Mouse (Mus musculus) activated CD4-positive, CD25-positive, alpha-beta regulatory T cell, adult 4 months (primary cell): Measurements from ENCODE around the gene Kif5a. TPM values are rescaled to one million over a fixed set of nuclear protein-coding genes. Genes with fewer than 3 reads are reported as not detected.
"Not testable (repeated sequence)": the region's sequence is repeated elsewhere in the genome, so short reads cannot be mapped to it uniquely, and the experiment has no call there.

Source experiments
- ATAC-seq: one replicate; pipeline ENCODE4 v1.8.0; 2017
- polyA plus RNA-seq, 2 experiments: library from polyadenylated mRNA; unstranded; fragments of 100-300 nt; shearing (Covaris generic); gene quantifications; one replicate each; pipeline ENCODE4 v1.2.1; 2017

Kif5a gene
- polyA plus RNA-seq, 2 experiments from 2014 or later = 0.18 to 0.70 TPM

- ATAC-seq = peak; percentile 94
Observed at GRCm38 (mm10) chr10:127211414-127211854, 51.7 kb downstream of the Kif5a start, which contains the start of gene Pip4k2c. TSS of gene Pip4k2c (minus strand) at chr10:127211585.

GRCm38 (mm10) chr10:127210961-127211405 lies 52.2 kb downstream of the Kif5a start:
- peak; percentile 20 for ATAC-seq

GRCm38 (mm10) chr10:127209928-127210570 lies 53.1 kb downstream of the Kif5a start:
- ATAC-seq = no peak

GRCm38 (mm10) chr10:127208921-127209320 lies 54.2 kb downstream of the Kif5a start:
- no peak for ATAC-seq

- ATAC-seq = no peak
Observed at GRCm38 (mm10) chr10:127205373-127205772, 57.8 kb downstream of the Kif5a start.

GRCm38 (mm10) chr10:127204589-127204988 lies 58.6 kb downstream of the Kif5a start:
- no peak for ATAC-seq

- no peak for ATAC-seq
Observed at GRCm38 (mm10) chr10:127203106-127203505, 60.0 kb downstream of the Kif5a start.

- ATAC-seq = no peak
Observed at GRCm38 (mm10) chr10:127200279-127200678, 62.9 kb downstream of the Kif5a start.

- no peak for ATAC-seq
Observed at GRCm38 (mm10) chr10:127199474-127199873, 63.7 kb downstream of the Kif5a start.

- no peak for ATAC-seq
Observed at GRCm38 (mm10) chr10:127199068-127199467, 64.1 kb downstream of the Kif5a start.

- no peak for ATAC-seq
Observed at GRCm38 (mm10) chr10:127198492-127198891, 64.7 kb downstream of the Kif5a start.

- ATAC-seq = no peak
Observed at GRCm38 (mm10) chr10:127197505-127198110, 65.5 kb downstream of the Kif5a start.

- no peak for ATAC-seq
Observed at GRCm38 (mm10) chr10:127197104-127197503, 66.0 kb downstream of the Kif5a start.

- no peak for ATAC-seq
Observed at GRCm38 (mm10) chr10:127196392-127196791, 66.8 kb downstream of the Kif5a start.

GRCm38 (mm10) chr10:127195328-127196129 lies 67.6 kb downstream of the Kif5a start, which contains the start of gene Dtx3:
TSS of gene Dtx3 (minus strand) at chr10:127195728.
- peak; percentile 40 for ATAC-seq

- ATAC-seq = peak; percentile 30
Observed at GRCm38 (mm10) chr10:127194428-127195327, 68.5 kb downstream of the Kif5a start.

GRCm38 (mm10) chr10:127193011-127193410 lies 70.1 kb downstream of the Kif5a start:
- ATAC-seq = no peak

GRCm38 (mm10) chr10:127192057-127192328 lies 71.2 kb downstream of the Kif5a start:
- not testable (repeated sequence) for ATAC-seq

GRCm38 (mm10) chr10:127191191-127192056 lies 71.7 kb downstream of the Kif5a start:
- no peak for ATAC-seq

- no peak for ATAC-seq
Observed at GRCm38 (mm10) chr10:127190398-127191190, 72.6 kb downstream of the Kif5a start.
